Mouse (Mus musculus): ENCODE data around the gene Epc2. TPM values are rescaled to one million over a fixed set of nuclear protein-coding genes. Genes with fewer than 3 reads are reported as not detected.

Gene Epc2
- polyA plus RNA-seq, 1 experiment from 2014 or later, result 12.0 TPM

- no peak overlapping the region for H3K27ac ChIP-seq
- no peak overlapping the region for H3K4me3 ChIP-seq
- 87% methylated on average over 5 of the region's 5 CpGs for WGBS
- no peak for ATAC-seq (ENCODE audit: low FRiP score)
- H3K36me3 ChIP-seq, result no peaks in the 10 kb centered on the region
- H3K4me1 ChIP-seq, result no peaks in the 10 kb centered on the region
- no peaks in the 10 kb centered on the region for H3K27me3 ChIP-seq
- H3K9me3 ChIP-seq (replicated peaks), result no peaks in the 10 kb centered on the region
- H3K4me2 ChIP-seq (replicated peaks), result no peak overlapping the region
- no peak overlapping the region for H3K9ac ChIP-seq
These were observed 131.3 kb downstream of the Epc2 start for GRCm38 (mm10) chr2:49582546-49582945.

GRCm38 (mm10) chr2:49583311-49583710, 132.0 kb downstream of the Epc2 start:
- Histone ChIP-seq H3K4me1 (no peaks in the 10 kb centered on the region), H3K9ac (no peak overlapping the region), H3K9me3 (replicated peaks) (no peaks in the 10 kb centered on the region), H3K4me2 (replicated peaks) (no peak overlapping the region), H3K36me3 (no peaks in the 10 kb centered on the region), H3K27ac (no peak overlapping the region), H3K27me3 (no peaks in the 10 kb centered on the region), H3K4me3 (no peak overlapping the region)
- ATAC-seq (ENCODE audit: low FRiP score), result no peak
- 98% methylated on average over 2 of the region's 2 CpGs for WGBS

- Histone ChIP-seq H3K9ac (no peak overlapping the region), H3K9me3 (replicated peaks) (no peaks in the 10 kb centered on the region), H3K27ac (no peak overlapping the region), H3K36me3 (no peaks in the 10 kb centered on the region), H3K4me3 (no peak overlapping the region), H3K4me1 (no peaks in the 10 kb centered on the region), H3K27me3 (no peaks in the 10 kb centered on the region), H3K4me2 (replicated peaks) (no peak overlapping the region)
- 73% methylated on average over 5 of the region's 5 CpGs for WGBS
- ATAC-seq (ENCODE audit: low FRiP score), result no peak
These were observed 139.2 kb downstream of the Epc2 start for GRCm38 (mm10) chr2:49590450-49590849.

DNA sequence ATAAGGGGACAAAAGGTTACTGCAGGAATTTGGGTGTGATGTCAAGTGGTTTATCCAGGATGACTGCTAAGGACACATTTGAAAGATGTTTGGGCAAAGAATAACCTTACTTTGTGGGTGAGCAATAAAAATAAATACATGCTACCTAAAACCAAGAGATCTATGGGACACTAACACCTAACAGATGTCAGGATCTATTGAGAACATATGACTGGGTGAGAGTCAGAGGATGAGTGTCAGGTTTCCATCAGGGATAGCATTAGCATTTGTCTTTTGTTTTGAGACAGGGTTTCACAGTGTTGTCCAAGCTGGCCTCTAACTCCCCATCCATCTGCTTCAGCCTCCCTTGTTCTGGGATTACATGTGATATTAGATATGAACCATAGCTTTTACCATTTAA, 141.6 kb downstream of the Epc2 start:
- H3K27me3 ChIP-seq, result no peaks in the 10 kb centered on the region
- ATAC-seq (ENCODE audit: low FRiP score), result no peak
- no peak overlapping the region for H3K4me2 ChIP-seq (replicated peaks)
- H3K27ac ChIP-seq, result no peak overlapping the region
- H3K9me3 ChIP-seq (replicated peaks), result no peaks in the 10 kb centered on the region
- no peaks in the 10 kb centered on the region for H3K36me3 ChIP-seq
- H3K4me1 ChIP-seq, result no peaks in the 10 kb centered on the region
- H3K4me3 ChIP-seq, result no peak overlapping the region
- H3K9ac ChIP-seq, result no peak overlapping the region

DNA sequence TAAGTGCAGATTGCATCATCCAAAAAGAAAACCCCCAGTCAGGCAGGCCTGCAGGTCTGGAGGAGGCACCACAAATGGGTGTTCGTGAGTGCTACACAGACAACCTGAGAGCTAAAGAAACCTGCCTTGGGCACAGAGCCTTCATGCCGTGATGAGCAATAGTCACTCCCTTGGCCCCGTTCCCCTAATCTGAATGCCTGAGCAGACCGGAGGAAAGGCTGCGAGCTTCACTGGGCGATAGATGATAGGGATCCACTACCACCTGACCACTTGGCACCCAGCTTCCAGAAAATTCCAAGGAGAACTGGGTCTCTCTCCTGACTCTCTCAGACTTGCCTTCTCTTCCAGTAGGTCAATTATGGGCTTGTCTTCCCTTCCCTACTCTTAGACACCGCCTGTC, 143.6 kb downstream of the Epc2 start:
- Histone ChIP-seq H3K9me3 (replicated peaks) (no peaks in the 10 kb centered on the region), H3K27ac (no peak overlapping the region), H3K4me3 (no peak overlapping the region), H3K9ac (no peak overlapping the region), H3K4me1 (peaks cover 5% of the 10 kb centered on the region; the same call in 1 of the 2 replicates), H3K27me3 (no peaks in the 10 kb centered on the region), H3K4me2 (replicated peaks) (no peak overlapping the region), H3K36me3 (no peaks in the 10 kb centered on the region)
- WGBS, result 89% methylated on average over 7 of the region's 7 CpGs
- no peak for ATAC-seq (ENCODE audit: low FRiP score)

- no peaks in the 10 kb centered on the region for H3K9me3 ChIP-seq (replicated peaks)
- no peaks in the 10 kb centered on the region for H3K36me3 ChIP-seq
- H3K4me1 ChIP-seq, result peaks cover 11% of the 10 kb centered on the region
- no peaks in the 10 kb centered on the region for H3K27me3 ChIP-seq
- no peak overlapping the region for H3K4me2 ChIP-seq (replicated peaks)
- H3K4me3 ChIP-seq, result no peak overlapping the region
- ATAC-seq (ENCODE audit: low FRiP score), result no peak
- no peak overlapping the region for H3K27ac ChIP-seq
- no peak overlapping the region for H3K9ac ChIP-seq
- WGBS, result 83% methylated on average over 3 of the region's 3 CpGs
These were observed 145.0 kb downstream of the Epc2 start for GRCm38 (mm10) chr2:49596318-49596717.

GRCm38 (mm10) chr2:49600021-49600681, 148.9 kb downstream of the Epc2 start:
- no peak overlapping the region for H3K4me2 ChIP-seq (replicated peaks)
- no peaks in the 10 kb centered on the region for H3K36me3 ChIP-seq
- no peak overlapping the region for H3K9ac ChIP-seq
- H3K4me1 ChIP-seq, result peaks cover 11% of the 10 kb centered on the region
- no peaks in the 10 kb centered on the region for H3K27me3 ChIP-seq
- peak; percentile 60 for ATAC-seq (ENCODE audit: low FRiP score)
- no peaks in the 10 kb centered on the region for H3K9me3 ChIP-seq (replicated peaks)
- H3K27ac ChIP-seq, result peak overlapping the region; percentile 53
- WGBS, result 42% methylated on average over 7 of the region's 7 CpGs
- no peak overlapping the region for H3K4me3 ChIP-seq

Other genes with a start within 250 kb of the Epc2 start
- gene Kif5c, start 167.8 kb downstream of the Epc2 start, polyA plus RNA-seq (2016; fragmentation: Nextera tagmentation; extraction: Ambion mirVana), result 153 and 157 TPM in 2 replicates

Data from hindbrain, embryonic 12.5 days (tissue).